Mouse (Mus musculus): Measurements from ENCODE around the gene Cops6.

- no peak for TF ChIP-seq GATA1 (IDR thresholded peaks at IDR 0.05; ENCODE audit: borderline replicate concordance, low read length)
- TF ChIP-seq FLI1 (IDR thresholded peaks at IDR 0.05; ENCODE audit: low read length), result 0 out of 2 replicates have a peak, but pooled peaks have one; percentile 22
These were observed 44.3 kb upstream of the Cops6 start, which contains the start of gene Zscan21 for GRCm38 (mm10) chr5:138116255-138117198.
